Mouse (Mus musculus) MEL-GATA-1-ER (cell line): Measurements from ENCODE around the gene Dip2c.

Experiments
- DNase-seq: peaks from one replicate; pipeline ENCODE4 v3.0.0-alpha.2; 2012; ENCODE audit warnings: low read depth; ENCODE audit errors: extremely low read depth

The Dip2c gene

DNA sequence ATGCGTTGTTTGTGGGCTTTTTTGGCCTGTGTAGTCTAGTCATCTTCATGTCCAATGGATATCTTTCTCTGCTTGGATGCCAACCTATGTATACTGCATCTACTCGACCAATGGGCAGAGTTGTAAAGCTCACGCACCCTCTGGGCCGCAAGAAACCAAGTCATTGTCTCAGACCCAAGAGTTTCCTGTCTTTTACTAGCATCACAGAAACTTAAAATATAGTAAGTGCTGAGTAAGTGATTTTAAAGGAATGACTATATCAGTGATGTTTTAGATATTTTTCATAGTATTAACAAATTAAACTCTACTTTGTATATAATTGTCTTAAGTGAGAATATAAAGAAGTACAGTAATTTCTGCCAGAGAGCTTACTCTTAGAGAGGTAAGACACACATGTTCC lies 145.6 kb downstream of the Dip2c start:
- no peak for DNase-seq

DNA sequence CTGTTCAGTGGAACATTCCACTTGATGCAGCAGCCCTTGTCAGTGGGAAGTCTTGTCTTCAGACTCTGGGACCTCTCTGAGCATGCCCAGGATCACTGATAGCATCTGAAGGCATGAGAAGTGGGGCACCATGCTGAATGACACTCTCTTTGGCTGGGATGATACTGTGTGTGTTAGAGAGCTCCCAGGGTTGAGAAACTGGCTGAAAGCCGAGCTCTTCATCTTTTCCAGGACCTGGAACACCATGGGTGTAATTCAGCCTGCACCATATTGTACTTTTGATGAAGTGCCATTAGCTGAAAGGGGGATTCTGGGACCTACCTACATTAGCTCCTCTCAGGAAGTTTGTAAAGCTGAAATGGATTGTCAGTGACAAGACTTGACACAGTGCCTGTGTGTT lies 146.5 kb downstream of the Dip2c start:
- no peak for DNase-seq

DNA sequence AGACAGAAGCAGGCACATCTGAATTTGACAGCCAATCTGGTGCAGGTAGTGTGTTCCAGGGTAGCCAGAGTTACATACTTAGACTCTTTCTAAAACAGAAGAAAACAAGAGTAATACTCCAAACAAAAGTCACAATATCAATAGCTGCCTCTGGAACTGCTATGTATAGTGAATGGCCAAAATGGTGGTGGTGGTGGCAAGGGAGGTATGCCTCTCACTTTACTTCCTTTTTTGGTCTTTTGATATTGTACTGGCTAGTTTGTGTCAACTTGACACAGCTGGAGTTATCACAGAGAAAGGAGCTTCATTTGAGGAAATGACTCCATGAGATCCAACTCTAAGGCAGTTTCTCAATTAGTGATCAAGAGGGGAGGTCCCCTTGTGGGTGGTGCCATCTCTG lies 148.1 kb downstream of the Dip2c start:
- DNase-seq = no peak

DNA sequence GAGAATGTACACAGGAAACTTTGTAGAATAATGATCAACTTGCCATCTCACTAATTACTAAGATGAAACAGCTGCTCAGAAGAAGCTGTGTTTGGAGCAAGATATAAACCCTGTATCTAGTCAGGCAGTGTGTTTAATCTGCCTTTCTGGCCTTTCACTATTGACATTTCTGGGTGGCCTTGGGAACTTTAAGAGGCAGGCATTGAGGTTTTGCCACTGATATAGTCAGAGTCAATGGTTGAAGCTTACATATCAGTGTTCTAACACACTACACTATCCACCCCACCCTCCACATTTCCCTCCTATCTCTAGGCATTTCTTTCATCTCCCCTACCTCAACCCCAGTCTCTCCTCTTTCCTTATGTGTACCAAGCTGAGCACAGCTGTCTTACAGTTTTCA lies 149.9 kb downstream of the Dip2c start:
- DNase-seq = no peak

DNA sequence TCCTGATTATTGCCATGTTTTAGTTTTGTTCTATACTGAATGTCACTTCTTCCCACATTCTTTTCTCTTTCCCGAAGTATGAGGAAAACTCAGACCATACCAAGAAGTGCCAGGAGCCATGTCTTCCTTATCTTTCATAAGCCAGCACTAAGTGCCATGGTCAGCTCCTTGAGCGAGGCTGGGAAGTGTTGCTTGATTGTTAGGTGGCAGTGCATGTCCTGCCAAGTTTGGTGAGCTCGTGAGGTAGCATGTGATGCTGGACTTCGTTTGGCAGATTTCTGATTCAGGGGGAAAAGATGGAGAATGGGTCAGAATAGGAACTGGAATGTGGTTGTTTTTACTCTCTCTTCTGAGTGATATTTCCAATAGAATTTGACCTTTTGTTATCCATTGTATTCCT lies 150.5 kb downstream of the Dip2c start:
- no peak for DNase-seq

DNA sequence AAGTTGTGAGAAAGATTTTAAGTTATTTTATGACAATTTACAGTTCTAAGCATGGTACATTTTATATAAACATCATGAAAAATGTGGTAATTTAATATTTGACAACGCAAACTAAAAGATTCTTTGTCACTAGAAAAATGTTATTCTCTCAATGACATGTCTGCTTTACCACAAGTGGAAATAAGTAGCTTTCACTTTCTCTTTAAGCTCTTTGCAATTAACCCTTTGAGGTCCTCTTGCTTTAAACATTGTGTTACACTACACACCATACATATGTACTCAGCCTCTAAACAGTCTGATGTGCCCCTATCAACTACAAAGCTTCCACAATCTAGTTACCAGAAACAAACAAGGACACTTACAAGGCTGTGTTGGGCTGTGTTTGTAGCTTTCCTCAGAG lies 153.6 kb downstream of the Dip2c start:
- DNase-seq = no peak

DNA sequence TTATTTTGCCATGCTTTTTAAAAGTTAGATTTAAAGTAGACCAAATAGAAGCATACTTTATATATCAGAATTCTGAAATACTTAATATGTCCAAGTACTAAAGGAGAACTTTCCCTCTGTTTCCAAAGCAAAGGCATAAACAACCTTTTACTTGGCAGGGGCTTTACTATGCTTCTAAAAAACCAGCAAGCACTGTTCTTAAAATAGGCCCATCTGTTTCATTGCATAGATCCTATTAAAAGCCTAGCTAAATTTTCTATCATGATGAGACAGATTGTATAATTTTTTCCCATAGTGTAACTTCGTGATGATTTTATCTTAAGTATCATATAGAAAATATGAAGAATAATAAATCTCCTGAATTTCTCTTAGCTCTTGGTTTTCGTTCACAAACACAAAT lies 154.4 kb downstream of the Dip2c start:
- DNase-seq = no peak

DNA sequence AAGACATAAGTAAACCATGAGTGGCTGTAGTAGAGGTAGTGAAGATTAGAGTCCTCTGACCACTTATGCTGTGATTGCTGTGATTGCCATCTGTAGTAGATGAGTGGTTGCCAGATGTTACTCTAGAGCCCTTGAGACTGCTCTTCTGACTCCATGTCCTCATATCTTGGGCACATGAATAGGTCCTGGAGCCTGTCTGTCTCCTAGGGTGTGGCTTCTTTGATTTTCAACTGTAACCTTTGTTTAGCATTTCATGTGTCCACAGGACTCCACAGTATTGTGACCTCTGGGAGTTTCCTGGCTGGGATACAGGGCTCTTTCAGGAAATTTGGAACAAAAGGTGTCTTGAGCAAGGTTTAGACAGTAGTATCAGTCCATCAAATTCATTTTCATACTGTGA lies 155.1 kb downstream of the Dip2c start:
- no peak for DNase-seq

DNA sequence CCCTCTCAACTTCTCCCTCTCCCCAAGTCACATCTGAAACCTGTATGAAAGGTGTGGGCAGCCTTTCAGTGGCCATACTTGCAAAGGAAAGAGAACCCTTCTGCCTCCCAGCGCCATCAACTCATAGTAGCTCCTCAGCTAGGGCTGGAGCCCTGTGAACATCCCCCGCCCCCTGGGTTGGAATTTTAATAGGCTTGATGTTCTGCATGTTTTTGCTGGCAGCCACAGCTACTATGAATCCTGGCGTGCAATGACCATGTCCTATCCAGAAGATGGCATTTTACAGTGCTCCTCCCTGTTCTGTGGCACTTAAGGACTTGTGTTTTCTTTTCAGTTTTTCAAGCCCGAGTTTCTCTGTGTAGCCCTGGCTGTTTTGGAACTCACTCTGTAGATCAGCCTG lies 166.7 kb downstream of the Dip2c start:
- DNase-seq = no peak

DNA sequence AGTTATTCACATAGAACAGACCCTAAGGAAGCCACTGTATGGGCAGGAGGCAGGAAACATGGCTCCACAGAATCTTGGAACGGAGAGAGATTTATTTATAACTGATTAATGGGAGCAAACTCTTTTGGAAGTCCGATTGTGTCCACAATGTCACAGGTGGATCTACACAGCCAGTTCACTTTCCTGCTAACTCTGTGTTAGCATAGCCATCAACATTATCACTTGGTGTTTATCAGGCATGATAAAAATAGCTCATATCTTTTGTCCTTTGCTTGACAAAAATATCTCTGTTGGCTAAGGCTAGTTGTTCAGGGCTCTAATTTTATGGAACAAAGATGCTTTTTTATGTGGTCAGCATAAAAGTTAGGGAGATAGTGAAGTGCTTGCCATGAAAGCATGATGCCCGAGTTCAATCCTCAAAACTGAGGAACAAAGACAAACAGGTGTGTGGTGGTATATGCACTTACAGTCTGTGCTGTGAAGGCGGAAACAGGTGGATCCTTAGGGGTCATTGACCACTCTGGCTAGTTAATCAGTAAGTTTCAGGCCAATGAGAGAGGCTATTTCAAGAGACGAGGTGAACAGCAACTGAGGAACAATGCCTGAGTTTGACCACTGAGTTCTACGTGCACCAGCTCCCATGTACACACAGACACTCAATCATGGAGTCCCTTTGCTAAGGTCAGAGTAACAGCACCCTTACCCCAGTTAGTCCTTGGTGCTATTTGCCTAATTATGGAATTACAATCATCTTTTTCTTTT lies 169.4 kb downstream of the Dip2c start:
- DNase-seq = no peak

DNA sequence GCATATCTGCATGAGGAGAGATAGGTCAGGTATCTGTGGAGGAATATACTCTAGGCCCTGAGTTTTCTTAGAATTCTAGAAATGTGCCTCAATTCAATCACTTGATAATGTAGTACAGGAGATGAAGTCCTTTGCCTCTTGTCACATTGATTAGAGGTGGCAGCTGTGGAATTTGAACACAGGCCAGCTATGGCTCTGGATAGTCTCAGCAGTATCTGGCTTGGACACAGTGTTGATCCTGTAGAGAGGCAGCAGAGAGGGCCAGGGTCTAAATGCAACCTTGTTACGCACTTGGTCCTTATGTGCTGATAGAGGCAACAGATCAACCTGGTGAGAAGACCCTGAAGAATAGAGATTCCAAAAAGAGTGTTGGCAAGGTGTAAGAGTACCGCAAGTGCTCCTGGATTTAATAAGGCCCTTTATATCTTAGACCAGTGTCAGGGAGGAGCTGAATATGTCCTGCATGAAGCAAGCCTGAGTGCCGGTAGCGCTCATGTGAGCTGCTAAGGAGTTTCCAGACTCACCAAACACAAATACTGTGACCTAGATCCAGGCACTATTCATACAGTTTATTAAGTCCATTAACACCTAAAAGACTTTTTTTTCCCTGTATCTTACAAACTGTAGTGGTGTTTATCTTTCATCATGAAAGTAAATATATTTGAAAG lies 170.3 kb downstream of the Dip2c start:
- no peak for DNase-seq

DNA sequence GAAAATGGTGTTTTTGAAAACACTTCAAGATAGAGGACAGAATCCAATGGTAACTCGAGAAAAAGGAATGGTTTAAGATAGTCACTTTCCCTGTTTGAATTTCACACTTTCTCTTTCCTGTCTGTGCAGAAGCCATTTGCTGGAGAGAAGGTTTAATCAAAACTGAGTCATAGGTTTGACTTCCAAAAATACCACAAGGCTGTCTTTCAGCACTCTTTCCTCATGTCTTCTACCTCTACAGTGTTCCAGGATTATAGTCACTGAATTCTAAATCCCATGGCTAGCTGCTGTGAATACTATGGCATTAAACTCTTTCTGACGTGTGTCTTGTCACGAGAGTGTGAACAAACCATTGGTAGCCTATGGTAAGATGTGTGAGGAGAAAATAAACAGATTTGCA lies 173.9 kb downstream of the Dip2c start:
- no peak for DNase-seq

DNA sequence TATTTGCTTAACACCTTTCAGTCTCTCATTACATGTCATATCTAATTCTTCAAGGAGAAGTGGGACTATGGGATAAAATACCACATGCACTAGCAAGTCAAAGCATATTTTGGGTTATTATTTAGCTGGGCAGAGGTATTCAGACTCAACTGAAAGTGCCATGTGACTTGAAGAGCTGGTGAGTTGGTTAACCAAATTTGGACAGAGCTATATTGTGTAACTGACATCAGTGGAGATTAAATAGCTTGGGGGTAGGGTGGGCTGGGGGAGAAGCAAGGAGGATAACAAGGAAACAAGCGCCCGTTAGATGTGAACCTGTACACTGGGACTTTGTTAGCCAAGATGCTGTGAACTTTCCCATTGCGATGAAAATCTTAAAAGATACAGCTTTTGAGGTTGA lies 175.6 kb downstream of the Dip2c start:
- no peak for DNase-seq

DNA sequence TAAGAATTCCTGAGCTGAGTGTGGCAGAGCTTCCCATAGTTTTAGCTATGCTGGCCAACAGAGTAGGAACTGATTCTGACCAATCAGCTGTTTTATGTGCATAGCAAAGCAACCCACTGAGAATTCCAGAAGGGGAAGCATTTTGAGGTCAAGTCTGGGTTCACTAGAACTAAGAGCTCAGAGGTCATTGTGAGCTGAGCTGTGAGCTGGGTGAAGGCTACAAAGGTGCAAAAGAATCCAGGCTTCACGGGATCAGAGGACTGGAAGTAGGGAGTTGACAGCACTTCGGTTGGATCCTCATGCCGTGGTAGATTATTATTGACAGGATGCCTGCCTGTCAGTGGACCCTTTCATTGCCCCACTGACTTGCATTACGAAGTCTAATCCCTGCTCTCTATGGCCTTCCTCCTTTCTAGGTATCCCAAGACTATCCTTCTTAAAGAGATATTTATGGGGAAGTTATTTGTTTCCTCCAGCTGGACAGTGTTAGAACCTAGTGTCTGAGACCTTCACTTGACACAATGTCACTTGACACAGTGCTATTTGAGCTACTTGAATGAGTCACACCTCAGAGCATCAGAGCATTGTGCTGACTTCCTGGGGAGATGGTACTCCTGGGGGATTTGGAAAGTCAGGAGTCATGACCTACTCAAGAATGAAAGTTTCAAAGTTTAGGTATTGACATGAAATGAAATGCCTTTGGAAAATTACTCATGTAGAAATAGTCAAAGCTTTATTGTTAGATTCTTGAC lies 178.3 kb downstream of the Dip2c start:
- DNase-seq = no peak

DNA sequence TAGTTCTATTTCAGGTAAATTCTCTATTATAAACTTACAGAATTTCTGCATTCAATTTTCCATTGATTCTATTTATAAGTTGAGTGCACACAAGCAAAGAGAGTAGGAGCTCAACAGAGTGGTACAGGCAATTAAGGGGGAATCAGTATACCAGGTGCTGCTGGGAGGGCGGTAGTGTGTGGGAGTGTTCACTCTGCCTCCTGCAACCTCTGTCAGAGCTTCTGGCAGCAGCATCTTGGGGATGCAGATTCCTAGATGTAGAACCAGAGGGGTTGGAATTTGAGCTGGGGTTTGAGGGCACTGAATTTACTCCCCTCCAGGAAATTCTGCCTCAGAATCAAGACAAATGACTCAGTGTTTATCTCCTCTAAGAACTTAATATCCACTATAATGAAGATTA lies 179.7 kb downstream of the Dip2c start:
- DNase-seq = no peak

DNA sequence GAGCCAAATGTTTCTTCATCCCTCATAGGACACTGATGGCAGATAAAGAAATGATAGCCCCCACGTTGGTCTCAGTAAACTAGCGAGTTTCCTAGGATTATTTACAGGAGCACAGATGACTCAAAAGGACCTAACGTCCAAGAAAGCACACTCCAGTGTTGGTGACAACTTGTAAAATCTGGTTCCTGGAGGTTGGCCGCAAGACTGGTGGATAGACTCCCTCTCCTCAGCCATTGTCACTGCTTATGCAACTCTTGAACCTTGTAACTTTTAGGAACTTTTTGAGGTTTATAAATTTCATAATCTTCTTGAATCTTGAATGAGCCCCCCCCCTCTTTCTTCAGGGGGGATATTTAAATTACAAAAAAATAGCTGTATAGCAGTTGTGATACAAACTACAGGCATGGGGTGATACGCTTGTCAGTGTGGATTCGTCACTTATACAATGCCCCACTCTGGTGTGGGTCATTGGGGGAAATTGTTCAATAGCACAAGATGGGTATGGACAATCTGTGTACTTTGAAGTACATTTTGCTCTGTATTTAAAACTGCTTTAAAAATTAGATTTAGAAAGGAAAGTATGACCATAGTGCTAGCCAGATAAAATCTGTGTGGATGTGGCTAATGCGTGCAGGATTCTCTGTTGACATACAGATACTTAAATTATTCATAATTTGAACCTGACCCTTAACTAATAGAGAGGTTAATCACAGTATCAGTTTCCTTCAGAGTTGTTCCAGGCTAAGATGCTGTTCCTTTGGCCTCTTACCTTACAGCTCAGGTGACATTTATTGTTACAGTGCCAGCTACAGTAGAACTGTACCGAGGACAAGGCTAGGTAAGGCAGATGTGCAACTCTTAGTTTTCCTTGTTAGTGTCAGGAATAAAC lies 181.3 kb downstream of the Dip2c start:
- no peak for DNase-seq

DNA sequence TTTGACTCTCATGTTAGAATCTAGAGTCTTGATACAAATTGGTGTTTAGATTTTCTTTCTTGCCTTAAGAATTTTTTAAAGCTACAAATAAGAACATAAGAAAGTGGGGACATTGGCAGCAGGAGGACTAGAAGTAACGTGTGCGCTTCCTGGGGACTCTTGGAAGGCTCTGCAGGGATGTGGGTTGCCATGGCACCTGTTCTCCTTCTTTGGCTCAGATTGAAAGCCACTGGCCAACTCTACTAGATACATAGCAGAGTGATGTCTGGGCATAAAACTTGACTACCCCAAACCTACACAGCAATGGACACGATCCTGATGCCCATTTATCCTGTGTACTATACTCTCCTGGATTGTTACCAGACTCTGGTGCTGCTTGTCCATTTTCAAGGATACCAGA lies 188.1 kb downstream of the Dip2c start:
- no peak for DNase-seq

DNA sequence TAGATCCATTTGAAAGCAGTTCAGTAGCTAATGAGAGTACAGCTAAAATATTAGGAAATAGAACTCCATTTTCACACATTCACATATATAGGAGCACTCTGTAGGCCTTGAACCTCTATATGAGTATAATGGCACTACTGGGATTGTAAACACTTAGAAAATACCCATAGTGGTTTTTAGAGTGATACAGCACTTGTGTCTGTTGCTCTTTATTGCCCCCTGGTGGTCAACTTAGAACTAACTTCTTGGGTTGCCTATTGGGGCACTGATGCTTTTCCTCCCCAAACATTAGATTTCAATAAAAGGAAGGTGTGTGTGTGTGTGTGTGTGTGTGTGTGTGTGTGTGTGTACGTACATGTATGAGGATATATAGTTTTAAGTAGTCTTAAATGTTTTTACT lies 190.9 kb downstream of the Dip2c start:
- DNase-seq = peak; percentile 31

DNA sequence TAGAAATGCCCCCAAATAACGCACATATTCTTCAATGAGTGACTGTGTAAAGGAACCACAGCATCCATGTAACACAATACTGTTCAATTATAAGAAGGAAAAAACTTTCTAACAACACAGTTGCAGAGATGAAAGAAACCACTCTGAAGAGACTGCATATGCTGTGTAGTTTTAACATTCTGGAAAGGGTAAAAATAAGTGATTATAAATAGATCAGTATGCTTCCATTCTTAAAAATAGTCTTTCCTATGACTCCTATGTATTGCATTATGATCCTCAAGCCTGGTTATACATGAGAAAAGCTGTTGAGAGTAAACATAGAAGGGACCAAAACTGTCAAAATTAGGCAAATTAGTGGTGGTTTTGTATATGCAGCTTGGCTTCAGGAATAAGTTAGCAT lies 197.1 kb downstream of the Dip2c start:
- no peak for DNase-seq

DNA sequence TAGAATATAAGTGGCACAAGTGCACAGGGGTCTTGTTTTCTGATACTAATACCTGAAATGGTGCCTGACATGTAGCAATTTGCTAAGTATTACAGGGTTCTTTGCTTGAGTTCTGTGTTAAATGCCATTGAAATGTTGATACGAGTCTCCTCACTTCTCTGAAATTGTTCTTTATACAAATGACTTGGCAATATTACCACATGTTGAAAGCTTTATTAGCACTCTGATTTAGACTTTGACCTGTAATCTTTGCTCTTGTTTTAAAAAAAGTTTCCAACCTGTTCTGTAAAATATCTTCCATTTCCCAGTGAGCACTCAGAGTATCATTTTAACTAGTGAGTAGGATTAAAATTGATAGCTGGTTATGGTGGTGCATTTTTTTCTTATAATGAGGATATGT lies 205.4 kb downstream of the Dip2c start:
- DNase-seq = no peak

DNA sequence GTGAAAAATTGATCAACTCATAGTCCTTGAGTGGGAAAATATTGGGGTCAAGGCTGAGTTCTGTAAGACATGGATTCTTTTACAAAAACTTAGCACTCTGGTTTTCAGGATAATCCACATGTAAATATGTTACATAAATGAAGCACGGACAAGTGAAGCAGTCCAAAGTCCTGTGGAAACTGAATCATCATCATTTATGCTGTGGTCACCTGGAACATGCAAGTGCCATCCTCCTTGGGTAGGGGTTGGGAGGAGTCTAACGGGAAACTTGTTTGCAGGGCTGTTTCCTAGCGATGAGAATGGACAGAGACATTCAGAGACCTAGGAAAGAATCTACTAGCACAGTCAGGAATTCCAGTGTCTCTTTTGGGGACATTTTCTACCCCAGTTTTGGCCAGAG lies 213.4 kb downstream of the Dip2c start:
- DNase-seq = no peak

DNA sequence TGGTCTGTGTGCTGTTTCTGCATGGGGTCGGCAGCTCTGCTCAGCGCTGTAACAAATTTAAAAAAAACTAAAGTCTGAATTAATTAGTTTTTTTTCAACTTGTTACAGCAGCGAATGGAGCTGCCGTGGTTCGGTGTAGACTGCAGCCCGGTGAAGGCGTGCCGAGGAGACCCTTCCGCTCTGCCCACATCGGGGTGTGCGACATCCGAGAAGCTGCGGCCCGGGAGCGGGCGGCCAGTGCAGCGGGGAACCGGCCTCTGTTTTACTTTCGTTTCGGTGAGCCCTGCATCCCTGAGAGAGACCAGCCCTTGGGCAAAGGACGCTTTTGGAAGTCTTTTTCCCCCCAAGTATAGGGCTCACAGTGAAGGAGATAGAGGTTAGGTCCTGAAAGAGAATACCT lies 218.4 kb downstream of the Dip2c start:
- DNase-seq = no peak
